Mouse (Mus musculus) frontal cortex, postnatal 25 days (tissue): Measurements from ENCODE around the gene Supt4a.
A peak's percentile ranks its signal among the peaks of the same experiment; 100 is the strongest.

Experiments
- DNase-seq, 2 experiments: peaks; one replicate each; pipeline ENCODE4 v3.0.0; 2022; ENCODE audit warnings: low spot score in 2 of 2

Supt4a gene

GRCm38 (mm10) chr11:87725964-87726562 lies 11.3 kb upstream of the Supt4a start:
- DNase-seq: no peak

- no peak for DNase-seq
Observed at GRCm38 (mm10) chr11:87727021-87727420, 10.3 kb upstream of the Supt4a start.

- no peak for DNase-seq
Observed at GRCm38 (mm10) chr11:87727471-87727870, 9.9 kb upstream of the Supt4a start.

- no peak for DNase-seq
Observed at GRCm38 (mm10) chr11:87728850-87729592, 8.3 kb upstream of the Supt4a start.

- DNase-seq: no peak
Observed at GRCm38 (mm10) chr11:87729593-87730185, 7.7 kb upstream of the Supt4a start.

GRCm38 (mm10) chr11:87730652-87731310 lies 6.6 kb upstream of the Supt4a start:
- no peak for DNase-seq

GRCm38 (mm10) chr11:87734346-87734745 lies 3.0 kb upstream of the Supt4a start:
- DNase-seq: no peak

GRCm38 (mm10) chr11:87735691-87736090 lies 1.7 kb upstream of the Supt4a start:
- no peak for DNase-seq

- peak; percentile 24 to 29 for DNase-seq
Observed at GRCm38 (mm10) chr11:87736647-87737134, 661 bp upstream of the Supt4a start.

GRCm38 (mm10) chr11:87743691-87744090 lies 6.3 kb downstream of the Supt4a start:
- DNase-seq: no peak

- DNase-seq: no peak
Observed at GRCm38 (mm10) chr11:87744964-87745363, 7.6 kb downstream of the Supt4a start.

GRCm38 (mm10) chr11:87745632-87746555 lies 8.5 kb downstream of the Supt4a start:
- DNase-seq: no peak

GRCm38 (mm10) chr11:87747312-87747711 lies 10.0 kb downstream of the Supt4a start:
- DNase-seq: no peak

- no peak for DNase-seq
Observed at GRCm38 (mm10) chr11:87747716-87748115, 10.4 kb downstream of the Supt4a start.

GRCm38 (mm10) chr11:87748132-87749119 lies 11.1 kb downstream of the Supt4a start:
- no peak for DNase-seq

- DNase-seq: peak in 1 of 2 experiments; percentile 23
Observed at GRCm38 (mm10) chr11:87749192-87750042, 12.1 kb downstream of the Supt4a start.

- no peak for DNase-seq
Observed at GRCm38 (mm10) chr11:87750043-87750421, 12.7 kb downstream of the Supt4a start.

- no peak for DNase-seq
Observed at GRCm38 (mm10) chr11:87750521-87750920, 13.2 kb downstream of the Supt4a start.

- DNase-seq: no peak
Observed at GRCm38 (mm10) chr11:87751031-87751430, 13.7 kb downstream of the Supt4a start.
